Mouse (Mus musculus) stomach, embryonic 14.5 days (tissue): ENCODE results near the gene Guca2a. TPM values are rescaled to one million over a fixed set of nuclear protein-coding genes. Genes with fewer than 3 reads are reported as not detected.

Source experiments
- ATAC-seq: fragments of 200-750 bp; cut with Nextera tagmentation; 2 replicates; pipeline ENCODE4 v1.8.0; 2017; ENCODE audit warnings: low read depth, moderate TSS enrichment; ENCODE audit not compliant: insufficient number of reproducible peaks, insufficient read depth, low FRiP score
- H3K27ac ChIP-seq: fragments of 300-500 bp; sonication (generic); 2 replicates; pipeline ENCODE4 v1.5.1; 2014; ENCODE audit warnings: mild to moderate bottlenecking, low read length, moderate library complexity, mixed read lengths
- H3K27me3 ChIP-seq: fragments of 300-500 bp; sonication (generic); 2 replicates; pipeline ENCODE4 v1.6.1; 2014; ENCODE audit warnings: low read length, control low read depth, mixed read lengths; ENCODE audit not compliant: control insufficient read depth, insufficient read depth
- H3K36me3 ChIP-seq: fragments of 300-500 bp; sonication (generic); 2 replicates; pipeline ENCODE4 v1.6.1; 2014; ENCODE audit warnings: mild to moderate bottlenecking, control low read depth, low read length, moderate library complexity, mixed read lengths; ENCODE audit not compliant: control insufficient read depth, insufficient read depth
- H3K4me1 ChIP-seq: fragments of 300-500 bp; sonication (generic); 2 replicates; pipeline ENCODE4 v1.6.1; 2014; ENCODE audit warnings: low read length, control low read depth, mixed read lengths; ENCODE audit not compliant: control insufficient read depth, insufficient read depth
- H3K4me2 ChIP-seq: fragments of 300-500 bp; sonication (generic); replicated peaks from 2 replicates; pipeline ENCODE4 v1.6.1; 2014; ENCODE audit warnings: low read depth, low read length, control low read depth
- H3K4me3 ChIP-seq: fragments of 300-500 bp; sonication (generic); 2 replicates; pipeline ENCODE4 v1.5.1; 2014; ENCODE audit warnings: low read depth, low read length, control low read depth
- H3K9ac ChIP-seq: fragments of 300-500 bp; sonication (generic); replicated peaks from 2 replicates; pipeline ENCODE4 v1.6.1; 2014; ENCODE audit warnings: low read depth, mild to moderate bottlenecking, control low read depth, low read length, moderate library complexity, mixed read lengths
- H3K9me3 ChIP-seq: fragments of 300-500 bp; sonication (generic); 2 replicates; pipeline ENCODE4 v1.6.1; 2016; ENCODE audit warnings: low read depth, low read length, control low read depth; ENCODE audit not compliant: control insufficient read depth
- WGBS: fragments of 180-500 bp; shearing (Covaris S2); extraction: QIAGEN DNeasy Blood & Tissue Kit; methylation state at CpG from one replicate; pipeline ENCODE4 v1.1.7; 2014; 5-methylcytosine and 5-hydroxymethylcytosine counted together
- polyA plus RNA-seq: library from polyadenylated mRNA; unstranded; fragments of >200 nt; fragmentation: Nextera tagmentation; extraction: Ambion mirVana; gene quantifications from 2 replicates; pipeline ENCODE4 v1.2.1, GENCODE M21; 2014

Guca2a gene
- polyA plus RNA-seq, 1 experiment from 2014 or later, result not detected

DNA sequence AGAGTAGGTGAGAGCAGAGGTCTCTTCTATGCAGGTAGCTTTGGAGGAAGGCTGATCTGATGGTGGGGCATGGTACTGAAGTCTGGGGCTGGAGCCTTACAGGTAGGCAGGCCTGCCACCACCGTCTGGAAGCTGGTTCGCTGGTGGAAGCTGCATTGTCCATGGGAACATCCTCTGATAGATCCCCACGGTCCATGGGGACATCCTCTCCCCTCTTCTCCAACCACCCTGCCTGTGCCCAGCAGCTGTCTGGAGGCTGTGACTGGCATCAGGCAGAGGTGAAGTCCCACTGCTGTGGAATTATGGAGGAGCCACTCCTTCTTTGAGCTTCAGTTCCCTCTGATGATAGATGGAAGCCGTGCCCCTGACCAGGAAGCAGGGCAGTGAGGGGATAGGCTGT is 31.1 kb downstream of the Guca2a start:
- 67% methylated on average over 4 of the region's 4 CpGs for WGBS
- no peaks in the 10 kb centered on the region for H3K36me3 ChIP-seq
- no peaks in the 10 kb centered on the region for H3K4me1 ChIP-seq
- no peak overlapping the region for H3K27ac ChIP-seq
- no peak overlapping the region for H3K4me3 ChIP-seq
- no peak for ATAC-seq
- H3K9ac ChIP-seq, result no peak overlapping the region
- H3K4me2 ChIP-seq, result no peak overlapping the region
- H3K27me3 ChIP-seq, result no peaks in the 10 kb centered on the region
- no peaks in the 10 kb centered on the region for H3K9me3 ChIP-seq

DNA sequence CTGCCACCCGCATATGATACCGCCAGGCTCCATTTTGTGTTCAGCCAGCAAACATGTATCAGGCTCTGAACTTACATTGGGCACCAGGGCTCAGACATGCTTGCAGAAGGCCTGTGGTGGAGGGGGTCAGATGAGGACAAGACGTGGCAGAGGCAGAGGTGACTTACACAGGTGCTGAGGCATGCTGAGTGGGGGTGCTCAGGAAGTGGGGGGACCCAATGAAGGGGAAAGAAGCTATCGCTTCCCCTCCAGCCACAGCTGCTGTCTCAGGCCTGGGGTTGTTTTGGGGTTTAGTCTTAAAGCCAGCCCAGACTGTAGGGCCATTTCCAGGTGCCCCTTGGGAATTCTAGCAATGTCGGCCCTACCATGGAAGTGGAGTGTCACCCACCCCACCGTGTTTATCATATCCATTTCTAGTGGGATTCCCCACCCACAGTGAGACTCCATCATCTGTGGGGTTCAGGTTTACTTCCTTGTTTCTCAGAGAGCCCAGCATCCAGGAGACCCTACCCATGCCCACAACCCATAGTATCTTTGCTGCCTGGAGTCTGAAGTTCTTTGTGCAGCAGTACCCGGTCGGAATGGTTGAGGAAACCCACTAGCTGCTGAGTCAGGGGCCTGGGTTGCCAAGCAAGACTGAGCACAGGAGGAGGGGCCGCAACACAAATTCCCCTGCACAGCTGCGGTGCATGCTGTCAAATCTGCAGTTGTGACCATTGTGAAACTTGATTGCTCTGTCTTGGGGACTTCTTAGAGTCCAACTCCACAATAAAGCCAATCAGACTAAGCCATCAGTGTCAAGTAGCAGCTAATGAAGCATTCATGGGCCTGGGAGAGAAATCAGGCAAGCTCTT is 32.1 kb downstream of the Guca2a start:
- ATAC-seq, result no peak
- H3K9ac ChIP-seq, result no peak overlapping the region
- H3K27ac ChIP-seq, result no peak overlapping the region
- 76% methylated on average over 10 of the region's 10 CpGs for WGBS
- H3K27me3 ChIP-seq, result no peaks in the 10 kb centered on the region
- H3K4me1 ChIP-seq, result no peaks in the 10 kb centered on the region
- no peak overlapping the region for H3K4me3 ChIP-seq
- no peaks in the 10 kb centered on the region for H3K9me3 ChIP-seq
- no peaks in the 10 kb centered on the region for H3K36me3 ChIP-seq
- no peak overlapping the region for H3K4me2 ChIP-seq

DNA sequence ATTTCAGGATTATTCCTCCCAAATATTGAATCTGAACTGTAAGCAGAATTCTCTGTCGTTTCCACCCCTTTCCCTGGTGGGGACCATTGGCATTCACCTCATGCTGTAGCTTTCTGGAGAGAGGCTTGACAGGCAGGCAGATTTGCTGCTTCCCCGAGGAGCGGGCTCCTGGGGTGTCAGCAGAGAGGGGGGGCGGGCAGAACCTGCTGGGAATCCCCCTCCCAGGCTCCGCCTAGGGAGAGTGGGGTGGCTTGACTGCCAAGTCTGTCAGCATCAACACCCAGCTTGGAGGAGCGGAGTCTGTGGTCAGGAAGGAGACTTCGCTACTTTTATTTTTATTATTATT is 32.7 kb downstream of the Guca2a start:
- no peaks in the 10 kb centered on the region for H3K27me3 ChIP-seq
- 43% methylated on average over 7 of the region's 7 CpGs for WGBS
- H3K4me1 ChIP-seq, result no peaks in the 10 kb centered on the region
- H3K4me3 ChIP-seq, result no peak overlapping the region
- no peak overlapping the region for H3K27ac ChIP-seq
- no peak overlapping the region for H3K9ac ChIP-seq
- no peak for ATAC-seq
- H3K9me3 ChIP-seq, result no peaks in the 10 kb centered on the region
- H3K36me3 ChIP-seq, result no peaks in the 10 kb centered on the region
- no peak overlapping the region for H3K4me2 ChIP-seq

- Histone ChIP-seq H3K4me2 (no peak overlapping the region), H3K4me1 (no peaks in the 10 kb centered on the region), H3K27ac (no peak overlapping the region), H3K9me3 (no peaks in the 10 kb centered on the region), H3K27me3 (no peaks in the 10 kb centered on the region), H3K9ac (no peak overlapping the region), H3K36me3 (no peaks in the 10 kb centered on the region), H3K4me3 (no peak overlapping the region)
- no peak for ATAC-seq
- 85% methylated on average over 6 of the region's 6 CpGs for WGBS
These were observed 33.2 kb downstream of the Guca2a start for GRCm38 (mm10) chr4:119670736-119671135.

DNA sequence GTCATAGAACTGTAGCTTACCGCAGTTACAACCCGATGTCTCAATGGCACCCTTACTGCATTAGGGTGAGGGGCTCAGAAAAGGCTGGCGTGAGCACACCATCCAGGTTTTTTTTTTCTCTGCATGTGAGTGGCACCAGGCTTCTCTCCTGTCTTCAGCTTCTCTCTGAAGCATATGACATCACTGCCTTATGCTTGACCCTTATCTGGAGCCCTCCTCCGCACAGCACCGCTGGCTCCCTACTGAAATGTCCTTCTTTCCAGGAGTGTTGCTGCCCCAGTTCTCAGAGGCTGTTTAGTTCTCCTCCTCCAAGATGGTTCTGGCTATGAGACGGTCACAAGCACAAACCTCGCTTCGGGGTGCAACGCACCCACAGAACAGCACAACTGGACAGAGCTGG is 33.7 kb downstream of the Guca2a start:
- no peaks in the 10 kb centered on the region for H3K36me3 ChIP-seq
- H3K9ac ChIP-seq, result no peak overlapping the region
- 85% methylated on average over 9 of the region's 9 CpGs for WGBS
- H3K9me3 ChIP-seq, result no peaks in the 10 kb centered on the region
- H3K27me3 ChIP-seq, result no peaks in the 10 kb centered on the region
- H3K27ac ChIP-seq, result no peak overlapping the region
- H3K4me1 ChIP-seq, result no peaks in the 10 kb centered on the region
- no peak overlapping the region for H3K4me2 ChIP-seq
- no peak for ATAC-seq
- H3K4me3 ChIP-seq, result no peak overlapping the region

DNA sequence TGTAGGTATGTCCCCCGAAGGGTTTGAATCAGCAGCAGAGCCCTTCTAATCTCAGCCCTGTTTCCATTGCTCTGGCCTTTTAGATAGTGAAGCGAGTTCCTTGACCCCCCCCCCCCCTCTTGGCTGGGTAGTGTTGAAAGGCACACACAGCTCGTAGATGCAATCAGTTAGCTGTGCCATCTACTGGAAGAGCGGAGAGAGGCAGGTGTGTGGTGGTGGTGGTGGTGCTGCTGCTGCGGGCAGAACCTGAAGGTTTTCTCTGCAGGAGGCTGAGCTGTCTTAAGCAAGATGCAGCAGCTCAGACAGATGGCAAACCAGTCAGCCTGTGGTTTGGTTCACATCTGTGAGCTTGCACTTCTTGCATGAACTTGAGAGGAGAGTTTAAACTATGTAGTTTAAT is 35.2 kb downstream of the Guca2a start:
- H3K9me3 ChIP-seq, result no peaks in the 10 kb centered on the region
- no peaks in the 10 kb centered on the region for H3K36me3 ChIP-seq
- no peak overlapping the region for H3K4me2 ChIP-seq
- no peak overlapping the region for H3K27ac ChIP-seq
- no peak for ATAC-seq
- 26% methylated on average over 5 of the region's 5 CpGs for WGBS
- H3K4me3 ChIP-seq, result no peak overlapping the region
- no peaks in the 10 kb centered on the region for H3K4me1 ChIP-seq
- no peak overlapping the region for H3K9ac ChIP-seq
- no peaks in the 10 kb centered on the region for H3K27me3 ChIP-seq

DNA sequence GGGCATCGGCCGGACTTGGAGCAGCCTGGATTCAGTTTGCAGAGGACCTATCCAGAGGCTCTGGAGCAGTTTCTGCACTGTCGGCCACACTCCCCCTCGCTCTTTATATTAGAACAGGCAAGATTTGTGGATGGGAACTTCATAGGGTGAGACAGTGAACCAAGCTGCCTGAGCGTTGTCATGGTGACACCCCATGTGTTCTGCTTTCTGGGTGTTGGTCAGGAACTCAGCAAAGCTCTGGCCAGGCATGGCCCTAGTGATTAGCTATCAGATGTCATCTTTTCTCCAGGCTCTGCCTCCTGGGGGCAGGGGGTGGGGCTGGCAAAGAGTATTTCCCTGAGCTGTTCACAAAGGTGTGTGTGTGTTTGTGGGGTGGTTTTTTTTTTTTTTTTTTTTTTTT is 45.1 kb downstream of the Guca2a start:
- no peak overlapping the region for H3K4me3 ChIP-seq
- no peak overlapping the region for H3K27ac ChIP-seq
- H3K27me3 ChIP-seq, result no peaks in the 10 kb centered on the region
- 60% methylated on average over 5 of the region's 5 CpGs for WGBS
- H3K4me1 ChIP-seq, result no peaks in the 10 kb centered on the region
- H3K36me3 ChIP-seq, result no peaks in the 10 kb centered on the region
- no peak overlapping the region for H3K4me2 ChIP-seq
- H3K9ac ChIP-seq, result no peak overlapping the region
- no peak for ATAC-seq
- H3K9me3 ChIP-seq, result no peaks in the 10 kb centered on the region

DNA sequence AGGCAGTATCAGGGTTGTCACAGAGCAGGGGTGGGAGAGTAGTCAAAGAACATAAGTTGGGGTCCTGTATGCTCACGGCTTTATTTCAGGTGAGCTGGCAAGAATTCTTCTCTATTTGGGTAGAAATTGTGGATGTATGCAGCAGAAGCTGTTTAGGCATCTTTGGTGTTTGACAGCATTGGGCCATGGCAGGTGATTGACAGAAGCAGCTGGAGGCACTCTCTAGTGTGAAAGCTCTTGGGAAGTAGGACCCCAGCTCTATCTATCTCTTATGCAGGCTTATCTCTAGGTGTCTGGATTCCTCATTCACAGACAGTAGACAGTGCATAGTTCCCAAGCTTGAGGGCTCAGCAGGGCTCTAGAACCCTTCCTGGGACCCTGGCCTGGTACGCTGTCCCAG is 48.2 kb downstream of the Guca2a start:
- H3K4me3 ChIP-seq, result no peak overlapping the region
- no peak for ATAC-seq
- 95% methylated on average over 2 of the region's 2 CpGs for WGBS
- no peaks in the 10 kb centered on the region for H3K27me3 ChIP-seq
- H3K4me2 ChIP-seq, result no peak overlapping the region
- no peaks in the 10 kb centered on the region for H3K36me3 ChIP-seq
- no peak overlapping the region for H3K9ac ChIP-seq
- no peak overlapping the region for H3K27ac ChIP-seq
- no peaks in the 10 kb centered on the region for H3K4me1 ChIP-seq
- H3K9me3 ChIP-seq, result no peaks in the 10 kb centered on the region
